Mouse (Mus musculus): ENCODE results near the gene Pfkl. TPM values are rescaled to one million over a fixed set of nuclear protein-coding genes. Genes with fewer than 3 reads are reported as not detected.

Pfkl gene
- polyA plus RNA-seq, 1 experiment from 2014 or later, result 164 TPM

DNA sequence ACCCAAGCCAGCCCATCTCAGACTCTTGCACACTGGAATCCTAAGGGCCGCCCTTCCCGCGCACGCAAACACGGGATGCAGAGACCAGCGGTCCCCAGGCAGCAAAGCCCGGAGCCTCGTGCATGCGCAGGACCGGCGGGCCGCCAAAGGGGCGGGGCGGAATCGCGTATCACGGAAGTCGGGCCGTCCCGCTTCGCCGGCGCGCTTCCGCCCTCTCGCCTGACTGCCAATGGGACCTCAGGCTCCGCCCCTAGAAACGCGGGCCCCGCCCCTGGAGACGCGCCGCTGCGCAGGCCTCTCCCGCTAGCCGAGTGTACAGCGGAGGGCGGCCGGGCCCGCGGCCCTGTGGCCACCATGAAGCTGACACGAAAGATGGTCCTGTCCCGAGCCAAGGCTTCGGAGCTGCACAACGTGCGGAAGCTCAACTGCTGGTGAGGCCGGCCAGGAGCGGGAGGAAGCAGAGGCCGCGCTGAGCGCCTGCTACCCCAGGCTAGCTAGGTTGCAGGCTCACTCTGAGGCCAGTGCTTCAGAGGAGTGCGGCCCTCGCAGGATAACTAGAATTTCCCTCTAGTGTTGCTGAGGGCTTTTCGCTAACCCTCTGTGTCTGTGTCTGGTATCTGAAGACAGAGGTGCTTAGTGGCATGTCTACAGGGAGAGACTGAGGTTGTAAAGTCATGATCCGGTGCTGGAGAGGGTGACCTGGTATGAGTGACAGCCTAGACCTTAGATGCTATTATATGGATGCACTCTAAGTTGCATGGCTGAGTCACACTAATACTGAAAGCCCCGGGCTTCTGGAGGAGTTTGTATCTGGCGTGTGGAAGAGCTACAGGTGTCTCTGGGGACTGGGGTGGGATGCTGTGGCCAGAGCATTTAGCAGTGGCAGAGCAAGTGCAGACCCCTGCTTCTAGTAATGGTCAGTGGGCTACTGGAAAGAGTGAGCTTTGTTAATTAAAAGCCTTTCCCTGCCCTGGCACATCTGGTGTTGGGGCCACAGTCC lies 31.2 kb downstream of the Pfkl start, which contains the start of gene 1810043G02Rik:
Gene 1810043G02Rik, plus strand, starts transcription at position 174 of the 1,000 bp plus-strand sequence.
- H3K4me2 ChIP-seq, result peak within 1 kb of the TSS; percentile 79
- H3K36me3 ChIP-seq, result peaks cover 20% of the 10 kb centered on the region
- H3K4me3 ChIP-seq (replicated peaks), result peak within 1 kb of the TSS; percentile 80
- 1% methylated on average over 57 of the region's 57 CpGs for WGBS
- H3K9ac ChIP-seq, result peak within 1 kb of the TSS; percentile 85
- no peaks in the 10 kb centered on the region for H3K27me3 ChIP-seq
- ATAC-seq (replicated peaks; ENCODE audit: low FRiP score), result peak; percentile 96
- H3K4me1 ChIP-seq, result peaks cover 11% of the 10 kb centered on the region
- peak within 1 kb of the TSS; percentile 72 for H3K27ac ChIP-seq
- H3K9me3 ChIP-seq (replicated peaks), result no peaks in the 10 kb centered on the region

DNA sequence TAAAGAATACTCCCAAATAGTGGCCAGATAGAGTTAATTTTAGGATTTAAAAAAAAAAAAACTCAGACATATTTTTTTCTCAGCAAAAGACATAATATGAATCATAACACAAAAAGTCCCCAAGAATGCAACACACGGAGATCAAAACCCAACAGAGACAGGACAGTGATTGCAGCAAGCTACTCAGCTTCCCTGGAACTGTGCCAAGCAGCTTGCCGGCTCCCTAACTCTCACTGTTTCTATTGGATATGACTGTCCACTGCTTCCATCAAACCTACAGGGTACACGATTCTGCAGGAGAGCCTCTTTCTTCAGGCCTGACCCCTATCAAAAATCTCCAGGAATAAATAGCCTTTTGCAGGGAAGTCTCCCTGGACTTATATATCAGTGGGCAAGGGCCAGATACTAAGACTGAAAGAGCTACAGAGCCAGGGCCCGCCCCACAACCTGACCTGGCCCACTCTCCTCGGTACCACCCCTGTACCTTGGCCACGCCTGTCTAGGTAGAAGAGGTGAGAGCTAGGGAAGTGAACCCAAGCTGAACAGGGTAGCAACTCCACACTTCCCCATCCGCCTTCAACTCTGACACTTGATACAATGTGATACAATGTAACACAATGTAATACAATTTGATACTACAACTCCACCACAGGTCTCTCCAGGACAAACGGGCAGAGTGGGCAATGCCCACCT lies 33.3 kb downstream of the Pfkl start:
- 70% methylated on average over 8 of the region's 8 CpGs for WGBS
- Histone ChIP-seq H3K27ac (no peak overlapping the region), H3K27me3 (no peaks in the 10 kb centered on the region), H3K4me2 (no peak overlapping the region), H3K9me3 (replicated peaks) (no peaks in the 10 kb centered on the region), H3K9ac (no peak overlapping the region), H3K36me3 (peaks cover 15% of the 10 kb centered on the region), H3K4me3 (replicated peaks) (no peak overlapping the region), H3K4me1 (peaks cover 11% of the 10 kb centered on the region)
- no peak for ATAC-seq (replicated peaks; ENCODE audit: low FRiP score)

DNA sequence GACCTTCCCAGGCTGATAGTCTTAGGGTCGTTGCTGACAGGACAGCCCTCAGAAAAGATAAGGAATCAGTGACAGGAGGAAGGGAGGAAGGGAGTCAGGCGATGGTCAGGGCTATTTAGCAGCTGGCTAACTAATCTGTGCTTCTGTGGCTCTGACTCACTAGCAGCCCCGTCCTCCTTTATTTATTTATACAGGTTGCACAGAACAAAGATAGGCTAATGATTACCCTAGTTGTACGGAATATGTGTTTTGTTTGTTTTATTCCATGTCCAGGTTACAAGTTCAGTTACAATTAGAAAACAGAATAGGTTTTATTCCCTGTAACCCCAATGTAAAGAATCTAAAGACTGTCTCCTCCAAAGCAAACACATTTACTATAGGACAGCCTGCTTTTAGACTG lies 34.2 kb downstream of the Pfkl start:
- H3K27me3 ChIP-seq, result peaks cover under 1% of the 10 kb centered on the region
- 21% methylated on average over 4 of the region's 4 CpGs for WGBS
- no peaks in the 10 kb centered on the region for H3K9me3 ChIP-seq (replicated peaks)
- H3K36me3 ChIP-seq, result peaks cover 7% of the 10 kb centered on the region
- H3K4me3 ChIP-seq (replicated peaks), result no peak overlapping the region
- H3K9ac ChIP-seq, result no peak overlapping the region
- peaks cover 11% of the 10 kb centered on the region for H3K4me1 ChIP-seq
- no peak overlapping the region for H3K27ac ChIP-seq
- no peak for ATAC-seq (replicated peaks; ENCODE audit: low FRiP score)
- no peak overlapping the region for H3K4me2 ChIP-seq

DNA sequence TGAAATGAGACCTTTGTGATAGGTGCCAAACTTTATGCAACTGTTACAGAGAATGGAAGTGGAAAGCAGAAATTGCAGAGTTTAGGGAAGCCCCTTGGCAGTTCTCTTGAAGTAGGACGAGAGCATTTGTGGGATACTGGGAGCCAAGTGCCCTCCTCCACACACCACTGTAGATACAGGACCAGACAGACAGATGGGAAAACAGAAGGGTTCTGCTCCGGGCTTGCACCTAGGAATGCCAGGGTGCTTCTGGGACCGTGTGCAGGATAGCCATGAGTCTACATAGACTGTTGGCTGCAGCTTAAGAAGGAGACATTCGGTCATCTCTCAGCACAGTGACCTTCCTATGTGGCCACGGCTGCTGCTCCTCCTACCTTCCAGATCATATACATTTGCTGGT lies 35.1 kb downstream of the Pfkl start:
- no peak overlapping the region for H3K4me2 ChIP-seq
- peaks cover 9% of the 10 kb centered on the region for H3K27me3 ChIP-seq
- no peaks in the 10 kb centered on the region for H3K36me3 ChIP-seq
- 68% methylated on average over 5 of the region's 5 CpGs for WGBS
- peaks cover 12% of the 10 kb centered on the region for H3K4me1 ChIP-seq
- H3K27ac ChIP-seq, result no peak overlapping the region
- no peaks in the 10 kb centered on the region for H3K9me3 ChIP-seq (replicated peaks)
- H3K9ac ChIP-seq, result no peak overlapping the region
- no peak overlapping the region for H3K4me3 ChIP-seq (replicated peaks)
- ATAC-seq (replicated peaks; ENCODE audit: low FRiP score), result no peak

DNA sequence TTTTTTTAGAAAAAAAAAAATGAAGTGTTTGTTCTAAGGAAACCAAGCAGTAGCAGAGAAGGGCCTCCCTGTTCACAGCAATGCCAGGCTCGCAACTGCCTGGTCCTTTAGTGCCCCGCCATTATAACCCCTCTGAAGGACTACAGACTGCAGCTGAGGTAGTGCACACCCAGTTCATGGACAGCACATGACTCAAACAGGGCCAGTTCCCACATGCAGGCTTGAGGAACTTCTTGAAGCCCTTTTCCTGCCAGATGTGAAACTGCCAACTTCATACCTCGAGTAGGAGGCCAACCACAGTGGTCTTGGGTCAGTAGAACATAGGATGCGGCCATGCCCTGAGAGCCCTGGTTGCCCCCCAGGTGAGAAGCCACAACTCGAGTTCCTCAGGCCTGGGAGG lies 35.6 kb downstream of the Pfkl start:
- H3K4me2 ChIP-seq, result no peak overlapping the region
- H3K27me3 ChIP-seq, result peaks cover 14% of the 10 kb centered on the region
- no peaks in the 10 kb centered on the region for H3K9me3 ChIP-seq (replicated peaks)
- peaks cover 16% of the 10 kb centered on the region for H3K4me1 ChIP-seq
- no peak for ATAC-seq (replicated peaks; ENCODE audit: low FRiP score)
- no peaks in the 10 kb centered on the region for H3K36me3 ChIP-seq
- 71% methylated on average over 5 of the region's 5 CpGs for WGBS
- H3K27ac ChIP-seq, result no peak overlapping the region
- no peak overlapping the region for H3K9ac ChIP-seq
- no peak overlapping the region for H3K4me3 ChIP-seq (replicated peaks)

DNA sequence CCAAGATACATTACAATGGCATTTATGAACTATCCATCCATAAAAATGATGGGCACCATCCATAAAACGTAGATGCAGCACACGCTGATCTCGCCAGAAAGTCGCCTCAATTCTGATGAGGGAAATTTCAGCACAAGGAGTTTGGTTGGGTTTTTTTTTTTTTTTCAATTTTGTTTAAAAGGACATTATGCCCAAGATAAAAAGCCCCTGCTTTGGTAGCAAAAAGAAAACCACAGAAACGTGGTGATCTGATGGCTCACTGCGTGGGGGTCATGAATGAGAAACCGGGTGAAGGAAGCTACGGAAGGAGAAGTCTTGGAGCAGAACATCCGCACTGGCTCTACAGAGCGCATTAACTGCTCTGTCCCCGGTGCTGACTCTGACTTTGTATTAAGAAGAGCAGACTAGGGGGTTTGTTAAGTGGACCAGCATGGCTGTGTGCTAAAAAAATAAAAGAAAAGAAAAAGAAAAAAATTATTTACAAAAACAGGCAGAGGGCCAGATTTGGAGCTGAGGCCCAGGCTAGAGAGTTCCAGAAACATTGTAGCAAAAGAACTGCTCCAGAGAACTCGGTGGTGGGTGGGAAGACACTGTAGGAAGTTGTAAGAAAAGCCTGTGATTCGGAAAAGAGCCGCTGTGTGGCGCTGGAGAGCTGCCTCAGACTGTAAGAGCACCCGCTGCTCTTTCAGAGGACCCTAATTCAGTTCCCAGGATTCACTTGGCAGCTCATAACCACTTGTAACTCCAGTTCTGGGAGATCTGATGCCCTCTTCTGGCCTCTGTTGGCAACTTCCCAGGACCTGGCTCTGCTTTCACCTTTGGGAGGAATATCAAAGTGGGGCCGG lies 38.0 kb downstream of the Pfkl start:
- Histone ChIP-seq H3K9ac (no peak overlapping the region), H3K4me3 (replicated peaks) (no peak overlapping the region), H3K4me2 (no peak overlapping the region), H3K4me1 (peaks cover 8% of the 10 kb centered on the region), H3K36me3 (no peaks in the 10 kb centered on the region), H3K27me3 (peaks cover 33% of the 10 kb centered on the region), H3K9me3 (replicated peaks) (no peaks in the 10 kb centered on the region), H3K27ac (no peak overlapping the region)
- no peak for ATAC-seq (replicated peaks; ENCODE audit: low FRiP score)
- WGBS, result 60% methylated on average over 17 of the region's 17 CpGs

DNA sequence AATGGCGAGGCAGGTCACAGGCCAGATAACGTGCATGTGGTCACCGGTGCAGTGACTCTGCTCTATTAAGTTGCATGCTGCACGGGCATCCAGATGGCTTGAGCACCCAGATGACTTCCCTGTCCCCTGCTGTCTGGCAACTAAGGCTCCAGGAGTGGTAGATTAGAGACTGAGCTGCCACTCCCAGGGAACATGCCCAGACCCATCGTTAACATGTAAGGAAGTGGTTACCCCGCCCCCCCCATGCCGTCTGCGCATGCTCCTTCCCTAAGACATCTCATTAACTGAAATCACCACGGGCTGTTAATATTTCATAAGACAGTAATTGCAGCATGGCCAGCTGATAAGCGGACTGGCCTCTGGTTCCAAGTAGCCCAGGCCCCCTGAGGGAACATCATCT lies 38.7 kb downstream of the Pfkl start:
- Histone ChIP-seq H3K4me3 (replicated peaks) (no peak overlapping the region), H3K27ac (no peak overlapping the region), H3K27me3 (peaks cover 33% of the 10 kb centered on the region), H3K4me1 (peaks cover 8% of the 10 kb centered on the region), H3K9me3 (replicated peaks) (no peaks in the 10 kb centered on the region), H3K4me2 (no peak overlapping the region), H3K9ac (no peak overlapping the region), H3K36me3 (no peaks in the 10 kb centered on the region)
- no peak for ATAC-seq (replicated peaks; ENCODE audit: low FRiP score)
- WGBS, result 86% methylated on average over 10 of the region's 10 CpGs

DNA sequence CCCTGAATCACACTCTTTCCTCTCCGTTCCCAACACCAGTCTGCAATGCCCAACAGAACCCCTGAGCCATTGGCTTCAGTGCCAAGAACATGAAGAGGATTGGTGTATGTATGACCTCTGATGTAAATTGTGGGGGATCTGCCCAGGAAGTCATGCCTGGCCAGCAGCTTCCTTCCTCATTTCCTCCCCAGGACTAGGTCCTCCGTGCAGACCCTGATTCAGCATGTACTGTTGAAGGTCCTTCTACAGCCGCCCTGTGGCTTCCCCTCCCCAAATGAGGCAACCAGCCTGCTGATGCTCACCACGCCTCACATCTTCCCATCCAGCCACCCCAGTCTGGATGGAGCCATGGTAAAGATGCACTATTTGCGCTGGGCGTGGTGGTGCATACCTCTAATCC lies 39.4 kb downstream of the Pfkl start, which contains the start of gene Trpm2:
Gene Trpm2, minus strand, starts transcription at position 83 of the 400 bp plus-strand sequence.
- peaks cover 33% of the 10 kb centered on the region for H3K27me3 ChIP-seq
- peak within 1 kb of the TSS; percentile 38 for H3K4me3 ChIP-seq (replicated peaks)
- H3K36me3 ChIP-seq, result no peaks in the 10 kb centered on the region
- H3K4me2 ChIP-seq, result peak within 1 kb of the TSS; percentile 64
- no peaks in the 10 kb centered on the region for H3K9me3 ChIP-seq (replicated peaks)
- no peak for ATAC-seq (replicated peaks; ENCODE audit: low FRiP score)
- H3K27ac ChIP-seq, result no peak within 1 kb of the TSS
- 73% methylated on average over 6 of the region's 6 CpGs for WGBS
- H3K9ac ChIP-seq, result 0 out of 2 replicates have a peak within 1 kb of the TSS, but pooled peaks have one; percentile 11
- H3K4me1 ChIP-seq, result peaks cover 8% of the 10 kb centered on the region

DNA sequence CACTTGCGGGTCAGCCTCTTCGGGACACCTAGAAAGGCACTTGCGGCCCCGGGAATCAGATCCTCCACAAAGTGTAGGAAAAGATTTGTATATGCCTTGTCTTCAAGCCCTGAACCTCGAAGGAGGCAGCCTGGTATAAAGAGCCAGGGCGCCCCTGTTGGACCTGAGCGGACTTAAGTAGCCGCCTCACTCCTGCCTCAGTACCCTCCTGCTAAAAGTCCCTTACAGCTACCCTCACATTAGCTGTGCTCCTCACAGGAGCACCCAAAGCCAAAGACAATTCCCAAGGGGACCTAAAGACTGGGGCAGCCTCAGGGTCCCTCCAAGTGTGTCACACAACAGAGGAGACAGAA lies 39.9 kb downstream of the Pfkl start:
- Histone ChIP-seq H3K9me3 (replicated peaks) (no peaks in the 10 kb centered on the region), H3K9ac (0 out of 2 replicates have a peak overlapping the region, but pooled peaks have one; percentile 11), H3K27me3 (peaks cover 33% of the 10 kb centered on the region), H3K4me3 (replicated peaks) (peak overlapping the region; percentile 38), H3K4me1 (peaks cover 8% of the 10 kb centered on the region), H3K36me3 (no peaks in the 10 kb centered on the region), H3K27ac (no peak overlapping the region), H3K4me2 (peak overlapping the region; percentile 64)
- ATAC-seq (replicated peaks; ENCODE audit: low FRiP score), result no peak
- 6% methylated on average over 8 of the region's 8 CpGs for WGBS

DNA sequence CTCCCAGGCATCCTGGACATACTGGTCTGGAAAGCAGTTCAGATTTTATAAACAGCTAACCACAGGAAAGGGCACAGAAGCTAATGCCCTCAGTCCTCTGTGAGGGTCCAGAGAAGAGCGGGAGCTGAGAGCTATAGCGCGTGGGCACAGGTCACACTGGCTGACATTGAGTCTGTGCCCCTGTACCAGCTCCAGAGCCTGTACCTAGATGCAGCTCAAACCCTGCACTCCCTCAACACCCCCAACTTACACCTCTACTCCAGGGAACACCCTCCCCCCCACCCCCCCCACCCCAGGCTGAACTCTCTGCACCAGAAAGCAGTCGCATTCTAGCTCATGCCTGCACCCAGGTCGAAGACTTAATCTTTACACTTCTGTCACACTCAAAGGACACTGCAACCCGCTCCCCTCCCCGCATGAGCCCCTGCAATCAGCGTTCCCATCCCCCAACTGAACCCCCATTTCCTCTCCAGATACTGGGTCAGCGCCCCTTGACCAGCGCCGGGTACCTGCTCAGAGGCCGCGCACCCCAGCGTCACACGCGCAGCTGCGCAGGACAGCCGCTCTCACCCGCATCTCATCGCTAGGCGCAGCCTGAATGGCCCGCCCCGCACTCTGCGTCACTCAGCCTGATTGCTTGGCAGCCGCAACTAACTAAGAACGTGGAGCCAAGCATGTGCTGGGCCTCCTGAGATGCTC lies 40.5 kb downstream of the Pfkl start:
- H3K4me2 ChIP-seq, result peak overlapping the region; percentile 64
- H3K27me3 ChIP-seq, result peaks cover 33% of the 10 kb centered on the region
- peaks cover 8% of the 10 kb centered on the region for H3K4me1 ChIP-seq
- ATAC-seq (replicated peaks; ENCODE audit: low FRiP score), result no peak
- H3K27ac ChIP-seq, result no peak overlapping the region
- 0 out of 2 replicates have a peak overlapping the region, but pooled peaks have one; percentile 11 for H3K9ac ChIP-seq
- no peaks in the 10 kb centered on the region for H3K36me3 ChIP-seq
- WGBS, result 6% methylated on average over 26 of the region's 26 CpGs
- no peaks in the 10 kb centered on the region for H3K9me3 ChIP-seq (replicated peaks)
- peak overlapping the region; percentile 38 for H3K4me3 ChIP-seq (replicated peaks)

DNA sequence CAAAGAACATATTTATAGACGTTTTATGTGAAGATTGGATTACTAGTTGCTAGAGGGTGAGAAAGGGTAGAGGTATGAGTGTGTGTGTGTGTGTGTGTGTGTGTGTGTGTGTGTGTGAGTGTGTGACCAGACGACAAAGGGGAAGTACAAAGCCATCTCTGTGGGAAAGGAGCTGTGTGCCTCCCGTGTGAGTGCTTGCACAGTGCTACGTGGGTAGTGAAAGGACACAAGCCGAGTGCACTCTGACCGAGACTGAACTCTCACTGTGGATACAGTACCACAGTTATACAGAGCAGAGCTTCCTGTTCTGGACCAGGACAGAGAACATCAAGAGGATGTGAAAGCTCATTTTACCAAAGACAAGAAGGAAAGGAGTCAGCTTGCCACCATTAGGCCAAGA lies 45.9 kb downstream of the Pfkl start:
- H3K27me3 ChIP-seq, result peaks cover 16% of the 10 kb centered on the region
- H3K4me1 ChIP-seq, result no peaks in the 10 kb centered on the region; the same call in 1 of the 2 replicates
- H3K36me3 ChIP-seq, result no peaks in the 10 kb centered on the region
- H3K27ac ChIP-seq, result no peak overlapping the region
- no peak overlapping the region for H3K4me2 ChIP-seq
- H3K4me3 ChIP-seq (replicated peaks), result no peak overlapping the region
- WGBS, result 89% methylated on average over 6 of the region's 6 CpGs
- H3K9me3 ChIP-seq (replicated peaks), result no peaks in the 10 kb centered on the region
- ATAC-seq (replicated peaks; ENCODE audit: low FRiP score), result no peak
- H3K9ac ChIP-seq, result no peak overlapping the region
